Mouse (Mus musculus) megakaryocyte progenitor cell, adult 5-6 weeks (primary cell): Measurements from ENCODE around the gene Poc1b. TPM values are rescaled to one million over a fixed set of nuclear protein-coding genes. Genes with fewer than 3 reads are reported as not detected.

Source experiments
- ATAC-seq: replicated peaks from 2 replicates; pipeline ENCODE4 v1.8.0; 2016; ENCODE audit warnings: mild to moderate bottlenecking, moderate TSS enrichment, inconsistent platforms; ENCODE audit not compliant: poor library complexity
- total RNA-seq, 2 experiments: library from RNA; stranded (forward) in 1 of 2; stranded (reverse) in 1 of 2; fragments of 157-497, 149-512 nt in 1 of 2; fragments of 200-1000 nt in 1 of 2; gene quantifications; 2 replicates each; pipeline versions ENCODE4 v1.2.3 to v1.2.4; 2015 to 2017

The Poc1b gene
- total RNA-seq, 2 experiments from 2014 or later = 12.0 to 41.8 TPM

DNA sequence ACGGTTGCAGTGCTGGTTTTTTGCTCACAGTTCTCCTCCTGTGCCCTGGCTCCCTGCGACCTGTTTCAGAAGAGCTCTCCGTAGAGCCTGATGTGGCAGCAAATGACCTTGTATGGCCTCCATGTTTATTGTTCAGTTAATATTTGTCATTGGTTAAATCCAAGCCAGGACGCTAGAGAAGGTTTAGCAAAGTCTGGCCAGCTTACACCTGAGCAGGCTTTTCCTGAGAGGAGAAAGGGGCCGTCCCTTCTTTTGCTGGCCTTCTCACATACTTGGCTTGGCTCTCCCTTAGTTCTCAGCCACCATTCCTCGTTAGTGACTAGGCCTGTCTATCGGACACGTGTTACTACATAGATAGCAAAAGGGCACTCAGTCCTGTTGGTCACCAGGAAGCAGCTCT, 47.8 kb downstream of the Poc1b start:
- ATAC-seq = no peak

DNA sequence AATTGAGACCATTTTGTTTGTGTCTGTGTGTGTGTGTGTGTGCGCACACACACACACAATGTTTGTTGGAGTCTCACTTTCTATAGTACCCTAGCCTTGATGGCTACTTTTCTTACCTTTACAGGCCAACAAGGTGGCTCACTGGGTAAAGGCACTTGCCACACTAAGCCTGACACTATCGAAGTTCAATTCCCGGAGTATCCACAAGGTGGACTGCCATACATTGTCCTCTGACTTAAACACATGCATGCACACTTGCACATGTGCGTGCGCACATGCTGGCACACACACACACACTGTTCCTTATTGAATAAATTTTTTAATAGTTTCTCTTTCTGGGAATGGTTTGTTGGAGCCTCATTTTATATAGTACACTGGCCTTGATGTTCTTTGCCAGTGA, 50.0 kb downstream of the Poc1b start:
- peak; percentile 63 for ATAC-seq

DNA sequence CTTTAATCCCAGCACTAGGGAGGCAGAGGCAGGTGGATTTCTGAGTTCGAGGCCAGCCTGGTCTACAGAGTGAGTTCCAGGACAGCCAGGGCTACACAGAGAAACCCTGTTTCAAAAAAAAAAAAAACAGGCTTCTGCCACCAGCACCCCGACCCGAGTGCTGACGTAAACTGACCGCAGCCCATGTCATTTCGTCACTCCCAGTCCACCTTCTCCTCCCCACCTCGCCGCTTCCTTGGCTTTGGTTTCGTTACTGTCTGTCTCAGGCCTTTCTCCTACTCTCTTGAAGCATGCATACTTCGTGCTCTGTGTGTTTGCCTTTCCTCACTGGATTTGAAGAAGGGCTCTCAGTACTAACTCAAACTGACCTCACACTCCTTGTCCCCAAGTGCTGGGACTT, 50.9 kb downstream of the Poc1b start:
- ATAC-seq = peak; percentile 67; the same call in 1 of the 2 replicates

DNA sequence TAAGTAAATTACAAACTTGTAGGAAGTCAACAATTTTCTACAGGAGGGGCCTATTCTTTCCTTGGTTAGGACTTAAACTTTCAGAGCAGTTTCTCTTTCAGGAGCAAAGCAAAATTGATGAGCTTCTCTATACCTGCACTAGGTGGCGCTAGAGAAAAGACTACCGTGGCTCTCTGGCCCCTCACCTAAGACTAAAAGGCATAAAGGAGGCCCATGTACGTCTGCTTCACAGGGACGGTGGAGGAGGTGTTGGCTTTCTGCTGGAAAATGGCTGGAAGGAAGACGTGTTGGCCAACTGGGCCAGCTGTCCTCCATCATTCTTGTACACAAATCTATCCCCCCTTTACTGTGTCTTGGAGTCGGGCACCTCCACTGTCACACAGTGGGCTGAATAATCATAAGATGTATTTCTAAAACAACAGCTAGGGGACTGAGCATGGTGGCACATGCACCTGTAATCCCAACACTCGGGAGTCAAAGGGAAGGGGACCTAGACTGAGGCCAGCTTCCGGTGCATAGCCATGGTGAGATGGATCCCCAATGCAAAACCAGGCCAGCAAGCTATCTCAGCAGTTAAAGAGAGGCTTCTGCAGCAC, 55.2 kb downstream of the Poc1b start:
- peak; percentile 66 for ATAC-seq

DNA sequence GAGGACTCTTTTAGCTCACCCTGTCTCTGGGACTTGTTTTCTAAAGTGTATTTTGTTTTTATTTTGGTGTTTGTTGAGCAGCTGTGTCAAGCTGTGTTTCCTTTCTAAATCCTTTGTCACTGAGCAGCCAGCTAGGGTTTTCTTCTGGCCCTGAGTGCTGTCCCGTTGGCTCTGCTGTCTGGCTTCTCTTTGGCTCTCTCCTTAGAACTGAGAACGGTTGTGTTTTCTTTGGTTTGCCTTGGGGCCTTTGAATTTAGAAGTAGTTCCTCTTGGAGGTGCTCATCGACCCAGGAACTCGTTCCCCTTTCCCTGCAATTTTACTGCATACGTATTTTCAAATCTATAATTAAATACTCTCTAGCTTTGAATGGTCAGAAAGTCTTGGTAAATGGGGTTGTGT, 56.2 kb downstream of the Poc1b start:
- no peak for ATAC-seq

DNA sequence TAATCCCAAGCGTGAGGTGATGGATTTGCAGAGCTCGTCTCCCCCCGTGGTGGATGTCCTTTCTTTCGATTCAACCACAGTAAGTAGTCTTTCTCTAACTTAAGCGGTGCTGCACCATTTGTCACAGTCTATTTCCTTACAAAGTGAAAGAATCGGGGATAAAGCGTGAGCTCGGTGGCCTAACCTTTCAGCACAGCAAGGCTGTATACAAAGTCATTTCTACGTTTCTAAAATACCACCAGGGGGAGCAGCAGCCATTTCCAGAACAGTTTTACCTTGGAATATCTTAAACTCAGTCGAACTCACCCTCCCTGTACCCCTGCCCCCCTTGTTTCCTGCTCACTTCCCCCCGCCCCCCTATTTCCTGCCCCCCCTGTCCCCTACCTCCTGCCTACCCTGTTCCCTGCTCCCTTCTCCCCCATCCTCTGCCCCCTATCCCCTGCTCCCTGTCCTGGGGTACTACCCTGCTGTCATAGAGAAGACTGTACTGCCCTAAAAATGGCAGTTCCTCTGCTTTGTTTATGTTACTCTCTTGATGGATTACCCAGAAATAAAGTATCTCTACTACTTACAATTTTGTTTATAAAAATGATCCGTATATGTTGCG, 58.1 kb downstream of the Poc1b start:
- ATAC-seq = peak; percentile 24; the same call in 1 of the 2 replicates

DNA sequence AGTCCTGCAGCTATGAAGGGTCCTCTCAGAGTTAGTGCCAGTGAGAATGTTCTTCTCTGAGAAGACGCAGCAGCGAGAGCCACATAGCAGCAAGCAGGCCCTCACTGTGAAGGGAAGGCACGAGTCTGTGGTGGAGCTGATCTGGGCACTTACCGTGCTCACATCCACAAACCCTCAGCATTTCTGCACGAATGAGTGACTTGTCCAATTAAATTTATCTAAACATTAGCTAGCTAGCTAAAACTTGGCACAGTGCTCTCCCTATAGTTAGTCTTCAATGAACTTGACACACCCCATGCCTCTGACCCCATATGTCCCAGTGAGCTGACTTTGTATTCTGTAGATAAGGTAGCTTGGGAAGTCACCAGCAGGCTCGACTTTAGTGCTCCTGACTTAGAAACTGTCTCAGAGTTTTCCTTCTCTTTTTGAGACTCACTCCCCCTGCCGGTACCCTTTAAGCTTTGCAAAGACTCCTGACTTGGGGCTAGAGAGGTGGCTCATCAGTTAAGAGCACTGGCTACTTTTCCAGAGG, 59.0 kb downstream of the Poc1b start:
- ATAC-seq = peak; percentile 63

DNA sequence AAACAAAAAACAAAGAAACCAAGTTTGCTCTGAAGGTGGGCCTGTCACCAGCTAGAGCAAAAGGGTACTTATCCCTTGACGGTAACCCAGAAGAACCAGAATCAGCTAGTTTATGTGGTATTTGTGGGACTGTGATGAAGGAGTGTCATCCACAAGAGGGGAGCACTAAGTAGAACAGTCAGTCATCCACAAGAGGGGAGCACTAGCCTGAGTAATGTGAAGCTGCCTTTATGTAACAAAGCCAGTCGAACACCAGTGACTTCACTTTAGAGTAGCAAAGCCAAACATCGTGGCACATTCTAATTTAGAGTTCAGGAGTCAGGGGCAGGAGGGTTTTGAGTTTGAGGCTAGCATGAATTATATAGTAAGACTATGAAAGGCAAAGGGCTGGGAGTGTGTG, 59.6 kb downstream of the Poc1b start:
- ATAC-seq = no peak

DNA sequence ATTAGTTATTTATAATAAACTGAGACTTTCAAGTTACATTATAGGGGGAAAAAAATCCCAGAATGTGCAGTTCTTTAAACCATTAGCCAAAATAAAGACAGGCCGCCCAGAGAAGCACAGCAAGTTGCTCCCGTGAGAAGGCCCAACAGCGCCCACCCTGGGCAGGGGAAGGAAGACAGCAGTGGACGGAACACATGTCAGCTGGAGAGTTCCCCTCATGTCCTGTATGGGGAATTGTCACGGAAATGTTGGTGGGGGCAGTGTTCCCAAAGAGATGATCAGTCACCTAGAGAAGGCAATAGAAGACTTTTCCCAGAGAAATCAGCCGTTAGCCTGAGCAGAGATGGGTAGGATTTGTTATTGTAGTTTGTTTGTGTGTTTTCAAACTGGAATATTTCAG, 61.6 kb downstream of the Poc1b start:
- peak; percentile 27; the same call in 1 of the 2 replicates for ATAC-seq

DNA sequence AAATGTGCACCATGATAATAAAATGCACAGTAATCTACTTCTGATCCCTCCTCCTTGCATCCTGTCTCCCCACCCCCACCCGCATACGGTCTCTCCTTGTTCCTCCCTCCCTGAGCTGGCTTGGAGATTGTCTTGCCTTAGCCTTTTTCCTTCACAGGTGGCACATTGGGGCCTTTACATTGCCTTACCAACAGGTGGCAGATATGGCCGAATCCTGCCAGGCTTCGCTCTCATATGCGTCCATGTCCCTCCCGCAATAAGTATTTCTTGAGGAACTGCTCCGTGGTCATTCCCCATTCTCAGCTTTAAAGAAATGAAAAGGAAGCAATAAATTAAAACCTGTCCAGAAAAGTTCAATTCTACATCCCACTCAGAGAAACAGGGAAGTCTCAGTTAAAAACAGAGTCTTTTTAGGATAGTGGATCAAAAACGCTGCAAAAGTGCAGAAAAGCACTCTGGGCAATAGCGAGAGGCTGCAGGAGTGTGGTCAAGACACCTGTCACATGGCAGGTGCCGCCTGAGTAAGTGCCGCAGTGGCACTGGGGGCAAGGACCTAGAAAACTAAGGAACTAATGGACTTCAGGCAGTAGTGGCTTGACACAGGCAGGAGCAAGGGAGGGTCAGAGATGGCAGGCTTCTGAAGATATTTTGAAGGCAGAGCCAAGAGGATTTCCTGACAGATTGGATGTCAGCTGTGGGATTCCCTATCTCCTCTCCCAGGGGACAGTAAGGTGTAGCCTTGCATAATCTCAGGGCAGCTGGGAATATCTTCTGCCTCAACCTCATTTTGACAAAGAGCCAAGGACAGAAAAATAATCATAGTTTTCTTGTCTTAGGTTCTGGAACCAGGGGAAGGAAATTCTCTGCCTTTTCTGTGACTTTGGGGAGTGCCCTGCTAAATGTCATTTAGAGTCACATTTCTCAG, 62.3 kb downstream of the Poc1b start:
- ATAC-seq = peak; percentile 48

DNA sequence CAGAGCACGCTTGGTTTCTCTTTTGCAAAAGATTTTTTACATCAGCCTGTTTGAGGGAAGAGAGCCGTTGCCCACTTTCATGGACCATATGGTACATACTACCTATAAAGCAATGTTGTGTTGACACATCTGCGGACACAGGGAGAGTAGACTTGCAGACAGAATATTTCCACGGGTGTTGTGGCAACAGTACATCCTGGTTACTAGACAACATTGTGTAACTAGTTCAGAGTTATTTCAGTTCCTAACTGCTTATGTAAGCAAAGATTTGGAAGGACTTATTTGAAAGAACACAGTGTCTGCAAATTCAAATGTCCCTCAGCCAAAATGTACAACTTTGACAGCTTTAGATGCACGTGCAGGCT, 62.9 kb downstream of the Poc1b start:
- ATAC-seq = peak; percentile 67

DNA sequence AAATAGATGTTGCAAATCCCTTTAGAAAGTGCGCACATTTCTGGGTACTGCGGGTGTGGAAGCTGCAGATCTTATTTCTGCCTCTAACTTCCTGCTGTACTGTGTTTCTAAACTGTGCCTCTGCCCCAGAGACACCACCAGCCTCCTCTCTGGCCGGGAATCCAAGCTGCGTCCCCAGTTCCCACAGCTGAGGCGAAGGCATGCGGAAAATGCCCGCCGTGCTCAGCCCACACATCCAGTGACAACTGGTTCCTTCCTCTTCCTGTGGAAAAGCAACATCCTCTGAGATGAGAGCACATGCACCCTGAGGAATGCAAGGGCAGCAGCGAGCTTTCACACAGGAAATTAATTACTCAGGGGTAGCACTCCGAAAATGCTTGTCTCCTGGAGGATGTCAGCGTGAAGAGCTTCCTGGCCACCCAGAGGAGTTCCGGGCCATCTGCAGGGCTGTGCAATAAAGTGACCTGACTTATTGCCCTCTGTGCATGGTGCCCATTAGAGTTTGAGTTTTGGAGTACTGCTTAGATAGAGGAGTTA, 65.2 kb downstream of the Poc1b start:
- peak; percentile 50 for ATAC-seq

DNA sequence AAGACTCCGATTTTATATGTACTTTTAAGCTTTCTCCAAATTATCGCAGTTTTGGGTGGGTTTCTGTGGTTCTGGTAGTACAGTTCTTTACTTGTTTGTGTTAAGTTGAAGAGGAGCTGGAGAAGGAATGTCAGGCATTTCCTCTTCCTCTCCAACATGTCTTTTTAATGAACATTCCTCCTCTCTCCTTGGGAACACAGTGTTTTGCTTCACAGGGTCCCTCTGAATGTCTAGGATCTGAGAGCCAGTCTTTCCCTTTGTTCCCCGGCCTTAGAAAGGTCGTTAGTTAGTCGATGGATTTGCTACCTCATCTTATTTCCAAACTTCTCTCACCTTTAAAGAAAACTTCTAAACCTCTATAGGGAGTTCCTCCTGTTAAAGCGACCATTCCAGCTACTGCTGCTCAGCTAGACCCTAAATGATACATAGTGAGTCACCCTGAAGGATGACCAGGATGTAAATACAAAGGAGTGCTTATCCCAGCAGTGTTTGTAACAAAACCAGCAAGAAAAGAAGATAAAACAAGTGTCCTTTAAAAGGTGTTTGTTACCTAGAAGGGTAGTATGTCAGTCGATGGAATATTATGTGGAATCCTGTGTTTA, 66.2 kb downstream of the Poc1b start:
- ATAC-seq = no peak

DNA sequence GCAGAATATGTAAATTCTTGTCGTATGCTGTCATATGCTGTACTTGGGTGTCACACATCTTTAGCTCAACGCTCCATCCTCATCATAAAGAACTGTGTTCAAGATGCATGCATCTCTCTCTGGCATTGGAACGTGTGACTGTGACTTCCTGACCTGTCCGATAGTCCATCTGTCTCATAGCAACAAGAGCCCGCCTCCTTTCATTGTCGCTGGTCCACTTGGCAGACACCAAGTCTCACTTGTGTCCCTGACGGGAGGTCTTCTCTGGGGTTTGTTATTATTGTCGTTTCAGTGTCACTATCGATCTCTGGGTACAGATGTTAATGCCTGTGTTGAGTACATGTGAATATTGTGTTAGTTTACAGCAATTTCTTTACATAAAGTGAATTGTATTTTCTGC, 70.1 kb downstream of the Poc1b start:
- ATAC-seq = no peak

DNA sequence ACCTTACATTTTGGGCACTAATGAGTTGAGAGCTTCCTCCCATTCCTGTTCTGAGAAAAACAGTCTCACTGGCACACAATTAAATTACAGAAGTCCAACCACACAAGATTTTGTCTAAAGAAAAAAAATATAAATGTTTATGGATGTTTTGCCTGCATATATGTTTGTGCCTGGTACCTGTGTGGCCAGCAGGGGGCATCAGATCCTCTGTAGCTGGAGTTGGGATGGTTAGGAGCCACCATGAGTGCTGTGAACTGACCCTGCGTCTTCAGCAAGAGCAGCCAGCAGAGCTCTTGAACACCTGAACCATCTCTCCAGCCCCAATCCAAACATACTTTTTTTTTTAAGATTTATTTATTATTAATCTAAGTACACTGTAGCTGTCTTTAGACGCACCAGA, 71.3 kb downstream of the Poc1b start:
- ATAC-seq = no peak

DNA sequence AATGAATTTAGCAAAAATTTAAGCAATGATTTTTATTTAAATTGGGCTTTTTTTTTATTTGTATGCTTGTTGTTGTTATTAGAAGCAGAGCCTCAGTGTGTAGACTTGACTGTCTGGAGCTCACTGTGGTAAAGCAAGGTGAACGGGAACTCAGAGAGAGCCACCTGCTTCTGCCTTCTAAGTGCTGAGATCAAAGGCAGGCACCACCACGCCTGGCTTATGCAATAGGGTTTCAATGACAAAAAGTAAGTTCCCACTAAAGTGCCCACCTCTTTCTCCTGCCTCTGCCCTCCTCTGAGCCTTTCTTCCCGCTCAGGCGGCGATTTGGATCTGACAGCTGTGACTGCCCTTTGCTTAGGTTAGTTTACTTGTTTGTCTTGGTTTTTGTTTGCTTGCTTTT, 72.3 kb downstream of the Poc1b start:
- ATAC-seq = no peak

DNA sequence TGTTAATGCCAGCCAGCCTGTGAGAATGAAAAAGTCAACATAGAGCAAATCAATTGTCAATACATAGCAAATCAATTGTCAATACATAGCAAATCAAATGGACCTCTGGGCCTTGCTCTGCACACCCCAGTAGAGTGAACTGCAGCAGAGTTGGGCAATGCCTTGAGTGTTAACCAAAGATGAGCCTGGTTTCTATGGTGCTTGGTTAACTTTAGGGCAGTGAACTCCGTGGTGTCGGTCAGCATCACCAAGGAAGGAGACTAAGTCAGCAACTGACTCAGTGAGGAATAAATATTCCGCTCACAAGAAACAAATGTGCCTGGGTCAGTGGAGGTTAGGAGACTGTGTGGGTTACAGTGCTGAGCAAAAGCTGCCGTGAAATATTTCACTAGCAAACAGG, 72.7 kb downstream of the Poc1b start:
- no peak for ATAC-seq

DNA sequence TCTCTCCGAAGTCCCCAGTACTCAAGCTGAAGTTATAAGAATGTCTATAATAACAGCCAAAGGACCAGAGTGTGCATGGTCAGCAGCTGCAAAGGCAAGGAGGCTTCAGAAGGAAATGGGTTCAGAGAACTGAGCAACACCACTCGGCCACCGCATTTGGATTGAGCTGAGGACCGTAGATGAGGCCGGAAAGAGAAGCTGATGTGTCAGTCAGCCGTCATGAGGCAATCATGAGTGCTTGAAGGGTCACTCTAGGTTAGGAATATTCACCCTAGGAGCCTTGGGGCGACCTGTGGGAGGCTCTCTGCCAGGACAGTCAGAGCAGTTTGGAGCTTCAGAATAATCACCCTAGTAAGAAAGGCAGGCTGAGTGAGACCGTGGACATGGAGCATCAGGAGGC, 74.7 kb downstream of the Poc1b start:
- ATAC-seq = peak; percentile 49

DNA sequence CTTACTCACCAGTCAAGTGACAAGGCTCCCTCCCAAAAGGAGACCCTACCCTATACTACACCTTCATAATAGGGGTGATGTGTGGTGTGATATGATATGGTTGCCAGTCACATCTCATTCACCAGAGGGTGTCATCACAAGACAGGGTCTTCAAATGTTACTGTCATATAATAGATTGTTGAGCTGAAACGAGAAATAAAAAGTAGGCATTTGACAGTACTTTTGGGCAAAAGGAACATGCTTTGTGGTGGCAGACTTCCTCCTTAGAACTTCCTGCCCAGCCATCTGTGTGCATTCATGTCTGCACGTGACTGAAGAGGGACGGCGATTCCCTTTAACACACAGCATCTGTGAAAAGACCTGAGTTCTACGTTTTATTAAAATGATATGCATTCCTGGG, 75.3 kb downstream of the Poc1b start:
- peak; percentile 89 for ATAC-seq

DNA sequence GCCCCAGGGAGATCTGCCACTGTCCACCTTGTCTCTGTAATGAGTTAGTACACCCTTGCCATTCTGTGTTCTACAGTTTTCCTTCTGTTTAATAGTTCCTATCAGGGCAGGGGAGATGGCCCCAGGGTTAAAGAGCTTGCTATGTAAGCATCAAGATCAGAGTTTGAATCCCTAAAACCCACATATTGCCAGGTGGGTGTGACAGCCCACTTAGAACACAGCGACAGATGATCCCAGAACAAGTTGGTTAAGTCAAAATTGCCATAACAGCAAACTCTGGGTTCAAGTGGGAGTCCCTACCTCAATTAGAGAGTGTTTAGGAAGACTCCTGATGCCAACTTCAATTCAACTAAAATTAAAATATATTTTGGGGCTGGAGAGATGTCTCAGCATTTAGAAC, 81.3 kb downstream of the Poc1b start:
- no peak for ATAC-seq
